In genomic region chr4:154390333-154391080, GRCm38 (mm10) we compare ENCODE assay signal across 10 mouse cellular contexts. TPM values are rescaled to one million over a fixed set of nuclear protein-coding genes. Genes with fewer than 3 reads are reported as not detected.
DNase-seq lines count a peak whose midpoint lies in the region; ATAC-seq and TF ChIP-seq lines count a peak whose summit lies in the region.
"Had no signal": no experiment of that assay in that cellular context is flagged by ENCODE, and none has a peak within 500 bp of the region (broad histone marks: within the 10 kb centered on the region; RNA-seq: fewer than 3 reads in every experiment).

No protein-coding gene starts in this region.

- TF ChIP-seq CTCF in cortical plate, adult 2 months (IDR thresholded peaks at IDR 0.05; ENCODE audit: extremely low read depth, insufficient read depth, low read length): no peak

- peak; percentile 35 for DNase-seq in heart, postnatal 4 days
- no peak for DNase-seq in heart, adult 18-20 months
- no peak for DNase-seq in thymus, postnatal 10 days (ENCODE audit: low spot score in 2 of 2)
- DNase-seq in urinary bladder, postnatal 10 days (ENCODE audit: low spot score): no peak

- H3K27ac ChIP-seq in cortical plate, adult 2 months (ENCODE audit: insufficient read depth, low read length): 0 out of 2 replicates have a peak overlapping the region, but pooled peaks have one; percentile 18
- H3K27ac ChIP-seq in limb, embryonic 12.5 days: peak overlapping the region; percentile 89
- peak overlapping the region; percentile 63 for H3K27ac ChIP-seq in stomach, embryonic 14.5 days (ENCODE audit: low read length)

- H3K4me2 ChIP-seq in limb, embryonic 12.5 days: peak overlapping the region; percentile 40
- no peak overlapping the region for H3K4me2 ChIP-seq in stomach, embryonic 14.5 days (replicated peaks; ENCODE audit: low read depth, low read length)

- no peaks in the 10 kb centered on the region for H3K9me3 ChIP-seq in limb, embryonic 12.5 days
- no peaks in the 10 kb centered on the region for H3K9me3 ChIP-seq in stomach, embryonic 14.5 days (ENCODE audit: control insufficient read depth, low read depth, low read length)

- H3K9ac ChIP-seq in limb, embryonic 12.5 days (replicated peaks): peak overlapping the region; percentile 34; the same call in 1 of the 2 replicates
- H3K9ac ChIP-seq in stomach, embryonic 14.5 days (replicated peaks; ENCODE audit: low read depth, low read length): no peak overlapping the region

- H3K4me3 ChIP-seq in cortical plate, adult 2 months (ENCODE audit: insufficient read depth, low read length): no peak overlapping the region
- H3K4me3 ChIP-seq in limb, embryonic 12.5 days (replicated peaks): no peak overlapping the region
- H3K4me3 ChIP-seq in stomach, embryonic 14.5 days (ENCODE audit: low read depth, low read length): no peak overlapping the region

- 0 out of 2 replicates have a peak, but pooled peaks cover 5% of the 10 kb centered on the region for H3K36me3 ChIP-seq in limb, embryonic 12.5 days
- no peaks in the 10 kb centered on the region for H3K36me3 ChIP-seq in stomach, embryonic 14.5 days (ENCODE audit: control insufficient read depth, insufficient read depth, low read length)

- H3K4me1 ChIP-seq in cortical plate, adult 2 months (ENCODE audit: control insufficient read depth, insufficient read depth, low read length): no peaks in the 10 kb centered on the region
- peaks cover 98% of the 10 kb centered on the region for H3K4me1 ChIP-seq in limb, embryonic 12.5 days (replicated peaks)
- peaks cover 26% of the 10 kb centered on the region; the same call in 1 of the 2 replicates for H3K4me1 ChIP-seq in stomach, embryonic 14.5 days (ENCODE audit: control insufficient read depth, insufficient read depth, low read length)

- 4% methylated on average over 20 of the region's 20 CpGs for WGBS in limb, embryonic 12.5 days
- WGBS in stomach, embryonic 14.5 days: 12% methylated on average over 20 of the region's 20 CpGs

- no peak for TF ChIP-seq POLR2A in cortical plate, adult 2 months (IDR thresholded peaks at IDR 0.05; ENCODE audit: extremely low read depth, insufficient read depth, low read length)

- peaks cover 3% of the 10 kb centered on the region; the same call in 1 of the 2 replicates for H3K27me3 ChIP-seq in limb, embryonic 12.5 days
- H3K27me3 ChIP-seq in stomach, embryonic 14.5 days (ENCODE audit: control insufficient read depth, insufficient read depth, low read length): no peaks in the 10 kb centered on the region

- peak; percentile 30 to 42 for ATAC-seq in hematopoietic stem cell, adult 5-6 weeks (replicated peaks in 1 of 2; ENCODE audit: insufficient read depth in 1 of 2, low FRiP score in 2 of 2, low TSS enrichment in 1 of 2, low read depth in 1 of 2, poor library complexity in 2 of 2, severe bottlenecking in 2 of 2)
- ATAC-seq in limb, embryonic 12.5 days (ENCODE audit: insufficient number of reproducible peaks, insufficient read depth, low FRiP score, low TSS enrichment, low read depth): no peak
- peak; percentile 51; the same call in 1 of the 2 replicates for ATAC-seq in stomach, embryonic 14.5 days (ENCODE audit: insufficient number of reproducible peaks, insufficient read depth, low FRiP score, low read depth)

RNA-seq across cellular contexts. Expression of gene B230104I21Rik, which starts 54.6 kb away (rescaled TPM):
- total RNA-seq in heart, postnatal 4 days (2021): not detected
- not detected for total RNA-seq in heart, adult 18-20 months (2021)
- 0.32 and 0.38 TPM in 2 replicates for polyA plus RNA-seq in cortical plate, adult 2 months (2012; rRNA removed)
- total RNA-seq in hematopoietic stem cell, adult 5-6 weeks (2017): not detected in 2 replicates
- polyA plus RNA-seq in limb, embryonic 12.5 days (2016; fragmentation: Nextera tagmentation; extraction: Ambion mirVana): 0.33 TPM in 1 of 2 replicates, not detected in the other
- polyA plus RNA-seq in stomach, embryonic 14.5 days (2014; fragmentation: Nextera tagmentation; extraction: Ambion mirVana): not detected in 2 replicates
- polyA plus RNA-seq: gonadal fat pad, adult 2 months; small intestine, adult 2 months had no signal

Comparison
In these comparisons a context has a peak if more than half of its experiments do, and no peak if none do; other contexts are left out.
1. H3K27ac ChIP-seq: peak in every context shown above with its lines; median percentile 89 in limb, embryonic 12.5 days; 63 in stomach, embryonic 14.5 days; 18 in cortical plate, adult 2 months.